Mouse (Mus musculus) erythroblast, embryonic 14.5 days (primary cell): ENCODE data around the gene Nsun5. TPM values are rescaled to one million over a fixed set of nuclear protein-coding genes. Genes with fewer than 3 reads are reported as not detected.

Source experiments
- H3K27me3 ChIP-seq: 2 replicates; pipeline ENCODE4 v1.6.1; 2012; ENCODE audit warnings: inconsistent platforms; ENCODE audit not compliant: control insufficient read depth
- H3K36me3 ChIP-seq: 2 replicates; pipeline ENCODE4 v1.6.1; 2012; ENCODE audit warnings: mild to moderate bottlenecking, inconsistent platforms; ENCODE audit not compliant: control insufficient read depth
- H3K4me1 ChIP-seq: 2 replicates; pipeline ENCODE4 v1.6.1; 2012; ENCODE audit warnings: inconsistent platforms; ENCODE audit not compliant: control insufficient read depth
- H3K4me3 ChIP-seq: replicated peaks from 2 replicates; pipeline ENCODE3; 2012; ENCODE audit warnings: moderate library complexity, mild to moderate bottlenecking, inconsistent platforms
- H3K9me3 ChIP-seq: 2 replicates; pipeline ENCODE4 v1.6.1; 2012; ENCODE audit warnings: low read length, inconsistent platforms, mixed read lengths; ENCODE audit not compliant: control insufficient read depth
- GATA1 ChIP-seq: IDR thresholded peaks from 2 replicates; pipeline ENCODE4 v1.6.1; 2012; ENCODE audit warnings: low read length, inconsistent platforms, mixed read lengths
- TAL1 ChIP-seq: IDR thresholded peaks from 3 replicates; pipeline ENCODE4 v1.6.1; 2012; ENCODE audit warnings: low read length, inconsistent platforms, mixed read lengths
- polyA plus RNA-seq: library from polyadenylated mRNA; stranded (reverse); fragments of >175 nt; gene quantifications from 2 replicates; pipeline ENCODE4 v1.2.3, GENCODE M21; 2012

The Nsun5 gene
- polyA plus RNA-seq, 1 experiment, result 0.55 TPM

DNA sequence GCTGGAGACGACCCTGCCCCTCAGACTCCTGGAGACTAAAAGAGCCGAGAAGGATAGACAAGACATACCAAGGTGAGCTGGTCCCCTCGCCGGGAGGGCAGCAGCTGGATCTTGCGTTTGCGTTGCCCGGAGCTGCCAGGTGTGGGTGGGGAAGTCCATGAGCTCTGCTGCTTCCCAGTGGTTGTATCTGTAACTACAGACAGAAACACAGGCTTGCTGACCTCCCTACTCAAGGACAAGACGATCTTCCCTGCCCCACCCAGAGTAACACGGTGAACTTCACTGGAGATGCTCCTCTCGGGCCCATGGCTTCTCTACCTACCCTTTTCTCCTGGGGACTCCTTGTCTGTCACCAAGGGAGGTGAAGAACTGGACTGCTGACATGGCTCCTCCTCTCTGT, 14.0 kb downstream of the Nsun5 start:
- Histone ChIP-seq H3K9me3 (no peaks in the 10 kb centered on the region), H3K4me1 (no peaks in the 10 kb centered on the region), H3K36me3 (peaks cover 96% of the 10 kb centered on the region), H3K27me3 (no peaks in the 10 kb centered on the region), H3K4me3 (no peak overlapping the region)
- TF ChIP-seq GATA1 (no peak), TAL1 (no peak)

DNA sequence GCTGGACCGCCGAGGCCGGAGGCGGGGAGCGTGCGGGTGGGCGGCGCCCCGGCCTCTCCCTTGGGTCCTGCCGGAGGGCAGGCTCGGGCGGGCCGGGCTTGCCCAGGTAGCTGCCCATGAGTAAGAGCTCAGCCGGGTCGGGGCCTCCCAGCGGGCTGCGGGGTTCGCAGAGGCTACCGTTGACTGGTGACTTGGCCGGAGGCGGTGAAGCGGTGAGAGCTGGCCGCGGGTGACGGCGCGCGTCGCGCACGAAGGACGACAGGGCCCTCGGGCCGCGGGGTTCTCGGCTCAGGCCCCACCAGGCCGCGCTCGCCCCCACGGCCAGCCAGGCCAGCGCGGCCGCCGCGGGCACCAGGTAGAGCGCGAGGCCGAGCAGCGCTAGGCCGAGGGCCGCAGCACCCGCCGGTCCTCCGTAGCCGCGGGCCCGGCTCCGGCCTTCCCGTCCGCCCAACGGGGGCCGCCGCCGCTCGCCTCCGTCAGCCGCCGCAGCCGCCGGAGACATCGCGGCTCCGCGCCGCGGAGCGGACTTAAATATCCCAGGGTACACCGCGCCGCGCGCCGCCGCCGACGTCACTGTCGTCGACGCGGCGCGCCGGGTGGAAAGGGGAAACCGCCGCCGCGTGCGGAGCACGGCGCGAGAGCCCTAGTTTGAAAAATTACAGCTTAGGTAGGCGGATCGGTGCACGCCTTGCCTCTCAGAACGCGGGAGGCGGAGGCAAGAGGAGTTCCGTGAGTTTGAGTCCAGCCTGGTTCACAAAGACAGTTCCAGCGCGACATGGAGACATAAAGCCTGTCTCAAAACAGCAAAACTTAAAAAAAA, 24.5 kb downstream of the Nsun5 start, which contains the start of gene Pom121:
Pom121 (minus strand) TSS at position 543 of the 820 bp plus-strand sequence.
- Histone ChIP-seq H3K4me1 (peaks cover 38% of the 10 kb centered on the region), H3K36me3 (peaks cover 31% of the 10 kb centered on the region), H3K4me3 (peak within 1 kb of the TSS; percentile 96), H3K27me3 (no peaks in the 10 kb centered on the region), H3K9me3 (no peaks in the 10 kb centered on the region)
- no peak for TF ChIP-seq TAL1
- TF ChIP-seq GATA1, result no peak

DNA sequence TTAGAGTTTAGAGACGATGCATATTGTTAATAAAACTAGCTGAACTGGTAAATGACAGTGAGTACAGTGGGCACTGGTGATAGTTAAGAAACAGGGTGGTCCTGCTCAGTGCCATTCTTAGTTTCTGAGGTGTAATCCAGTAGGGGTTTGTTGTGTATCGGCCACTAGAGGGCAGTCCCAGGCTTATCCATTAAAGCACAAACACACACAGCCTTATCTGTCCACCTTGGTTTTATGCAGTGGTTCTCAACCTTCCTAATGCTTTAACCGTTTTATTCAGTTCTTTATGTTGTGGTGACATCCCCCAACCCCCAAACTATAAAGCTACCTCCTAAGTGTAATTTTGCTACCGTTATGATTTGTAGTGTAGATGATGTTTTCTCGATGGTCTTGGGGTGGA, 26.1 kb downstream of the Nsun5 start:
- Histone ChIP-seq H3K4me1 (peaks cover 38% of the 10 kb centered on the region), H3K9me3 (no peaks in the 10 kb centered on the region), H3K27me3 (no peaks in the 10 kb centered on the region), H3K36me3 (peaks cover 15% of the 10 kb centered on the region), H3K4me3 (no peak overlapping the region)
- peak; percentile 44; the same call in 1 of the 2 replicates for TF ChIP-seq GATA1
- no peak for TF ChIP-seq TAL1

DNA sequence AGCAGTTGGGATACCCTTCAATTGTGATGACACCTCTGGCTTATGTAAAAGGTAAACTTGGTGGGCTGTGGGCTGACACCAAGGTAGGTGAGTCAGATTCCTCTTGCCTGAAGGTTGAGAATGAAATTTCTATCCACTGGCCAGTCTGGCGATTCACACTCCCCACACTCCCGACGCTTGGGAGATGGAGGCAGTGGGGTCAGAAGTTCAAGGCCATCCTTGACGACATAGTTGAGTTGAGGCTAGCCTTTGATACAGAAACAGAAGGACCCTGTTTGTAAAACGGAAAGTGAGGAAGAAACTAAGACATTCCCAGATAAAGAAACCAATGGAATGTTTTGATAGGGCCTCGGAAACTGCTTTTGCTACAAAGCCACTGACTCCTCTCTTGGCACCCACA, 29.6 kb downstream of the Nsun5 start:
- no peak overlapping the region for H3K4me3 ChIP-seq
- no peaks in the 10 kb centered on the region for H3K36me3 ChIP-seq
- H3K27me3 ChIP-seq, result no peaks in the 10 kb centered on the region
- H3K9me3 ChIP-seq, result no peaks in the 10 kb centered on the region
- peaks cover 17% of the 10 kb centered on the region for H3K4me1 ChIP-seq
- no peak for TF ChIP-seq TAL1
- no peak for TF ChIP-seq GATA1

DNA sequence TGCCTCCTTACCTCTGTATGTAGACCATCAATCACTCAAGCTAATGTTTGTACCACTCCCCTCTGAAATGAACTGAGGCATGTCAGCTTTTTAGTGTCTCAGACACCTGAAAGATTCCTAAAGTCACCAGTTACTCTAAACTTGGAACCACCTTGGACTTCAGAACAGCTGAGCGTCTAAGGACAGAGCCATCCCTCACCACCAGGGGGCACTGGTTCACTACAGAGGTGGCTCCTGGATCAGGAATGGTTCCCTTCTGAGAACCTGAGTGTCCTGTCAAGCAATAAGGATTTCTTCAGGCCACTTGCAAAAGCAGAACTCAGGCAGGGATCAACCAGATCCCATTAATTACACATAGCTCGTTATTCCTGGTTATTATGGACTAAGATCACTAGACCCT, 30.5 kb downstream of the Nsun5 start:
- TF ChIP-seq GATA1 (no peak), TAL1 (no peak)
- Histone ChIP-seq H3K36me3 (no peaks in the 10 kb centered on the region), H3K4me3 (no peak overlapping the region), H3K4me1 (peaks cover 8% of the 10 kb centered on the region), H3K9me3 (no peaks in the 10 kb centered on the region), H3K27me3 (no peaks in the 10 kb centered on the region)

DNA sequence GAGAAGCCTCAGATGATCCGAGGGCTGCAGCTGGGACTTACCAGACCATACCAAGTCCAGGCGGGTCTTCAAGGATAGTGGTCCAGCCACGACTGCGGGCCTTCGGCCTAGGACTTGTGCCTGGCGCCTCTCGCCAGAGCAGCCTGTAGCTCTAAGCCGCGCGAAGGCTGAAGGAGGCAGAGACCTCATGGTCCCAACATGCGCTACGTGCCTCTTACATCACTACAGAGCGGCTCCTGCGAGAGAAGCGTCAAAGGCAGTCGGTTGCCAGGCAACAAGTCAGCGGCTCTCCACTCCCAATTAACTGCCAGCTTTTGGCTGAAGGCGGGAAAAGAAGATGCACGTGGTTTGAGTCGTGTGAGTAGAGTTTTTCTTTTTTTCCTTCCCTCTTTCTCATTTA, 34.9 kb downstream of the Nsun5 start:
- Histone ChIP-seq H3K36me3 (no peaks in the 10 kb centered on the region), H3K4me1 (no peaks in the 10 kb centered on the region), H3K27me3 (no peaks in the 10 kb centered on the region), H3K9me3 (no peaks in the 10 kb centered on the region), H3K4me3 (no peak overlapping the region)
- no peak for TF ChIP-seq GATA1
- TF ChIP-seq TAL1, result no peak

DNA sequence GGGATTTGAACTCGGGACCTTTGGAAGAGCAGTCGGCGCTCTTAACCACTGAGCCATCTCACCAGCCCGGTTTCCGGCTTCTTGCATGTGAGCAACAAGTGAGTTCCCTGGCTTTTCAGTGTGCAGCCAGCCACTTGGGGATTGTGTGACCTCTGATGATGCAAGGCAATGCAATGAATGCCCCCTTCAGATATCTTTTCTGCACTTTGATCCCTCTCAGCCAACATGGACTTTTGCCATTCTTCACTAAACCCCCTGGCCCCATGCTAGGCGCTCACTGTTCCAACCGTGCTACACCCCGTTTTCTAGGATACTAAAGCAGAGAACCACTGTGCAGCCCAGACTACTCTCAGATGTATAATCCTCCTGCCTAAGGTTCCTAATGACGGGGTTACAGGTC, 35.7 kb downstream of the Nsun5 start:
- Histone ChIP-seq H3K36me3 (no peaks in the 10 kb centered on the region), H3K4me3 (no peak overlapping the region), H3K9me3 (no peaks in the 10 kb centered on the region), H3K27me3 (no peaks in the 10 kb centered on the region), H3K4me1 (no peaks in the 10 kb centered on the region)
- no peak for TF ChIP-seq TAL1
- TF ChIP-seq GATA1, result no peak

DNA sequence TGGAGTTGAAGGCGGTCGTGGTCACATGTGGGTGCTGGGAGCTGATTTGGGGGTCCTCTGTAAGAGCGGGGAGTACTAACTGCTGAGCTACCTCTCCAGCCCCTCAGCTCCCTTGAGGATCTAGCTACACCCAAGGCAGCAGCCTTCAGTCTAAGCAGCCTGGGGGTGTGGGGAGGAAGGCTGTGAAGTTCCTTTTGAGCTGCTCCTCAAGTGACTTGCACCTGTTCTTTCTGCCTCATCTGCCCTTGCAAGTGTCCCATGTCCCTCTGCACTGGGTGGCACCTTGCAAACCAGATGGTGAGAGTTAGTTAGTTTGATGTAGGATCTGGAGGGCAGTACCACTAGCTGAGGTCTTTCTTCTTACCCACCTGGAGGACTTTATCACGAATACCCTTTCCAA, 38.4 kb downstream of the Nsun5 start:
- H3K36me3 ChIP-seq, result no peaks in the 10 kb centered on the region
- H3K4me1 ChIP-seq, result no peaks in the 10 kb centered on the region
- TF ChIP-seq TAL1, result no peak
- H3K9me3 ChIP-seq, result no peaks in the 10 kb centered on the region
- no peak overlapping the region for H3K4me3 ChIP-seq
- H3K27me3 ChIP-seq, result no peaks in the 10 kb centered on the region

DNA sequence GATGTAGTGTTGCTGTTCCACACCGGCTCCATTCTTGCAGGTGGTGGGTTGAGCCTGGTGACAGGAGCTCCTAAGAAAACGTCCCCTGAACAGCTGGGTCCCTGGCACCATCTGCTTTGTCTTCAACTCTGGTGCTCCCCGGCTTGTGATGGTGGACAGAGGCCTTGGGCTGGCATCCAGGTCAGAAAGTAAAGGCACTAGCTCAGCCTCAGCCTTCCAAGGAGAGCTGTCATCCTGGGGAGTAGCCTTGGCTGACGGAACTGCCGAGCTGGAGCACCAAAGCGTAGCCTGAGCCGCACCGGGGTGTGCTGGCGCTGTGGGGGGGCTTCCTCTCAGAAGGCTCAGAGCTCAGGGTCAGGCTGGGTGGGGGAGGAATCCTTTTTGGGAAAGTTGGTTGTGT, 40.5 kb downstream of the Nsun5 start:
- TF ChIP-seq GATA1, result no peak
- TF ChIP-seq TAL1, result no peak
- Histone ChIP-seq H3K36me3 (no peaks in the 10 kb centered on the region), H3K4me3 (no peak overlapping the region), H3K27me3 (no peaks in the 10 kb centered on the region), H3K4me1 (no peaks in the 10 kb centered on the region), H3K9me3 (no peaks in the 10 kb centered on the region)

Other genes starting within 250 kb of the Nsun5 start
- 0.58 and 0.84 TPM in 2 replicates for gene Tbl2, start 220.3 kb upstream of the Nsun5 start, polyA plus RNA-seq
- 9.0 and 9.3 TPM in 2 replicates for gene Bcl7b, start 201.7 kb upstream of the Nsun5 start, polyA plus RNA-seq
- 2.5 and 2.8 TPM in 2 replicates for gene Baz1b, start 182.7 kb upstream of the Nsun5 start, polyA plus RNA-seq
- 0.01 TPM in 1 of 2 replicates, not detected in the other for gene Fzd9, start 118.7 kb upstream of the Nsun5 start, polyA plus RNA-seq
- gene Fkbp6, start 19.9 kb upstream of the Nsun5 start, polyA plus RNA-seq, result not detected in 2 replicates
- gene Trim50, start 16.7 kb upstream of the Nsun5 start, polyA plus RNA-seq, result not detected in 2 replicates
- 6.3 and 6.6 TPM in 2 replicates for gene Pom121, start 24.6 kb downstream of the Nsun5 start, polyA plus RNA-seq
- 0.07 TPM in 1 of 2 replicates, not detected in the other for gene Hip1, start 175.2 kb downstream of the Nsun5 start, polyA plus RNA-seq
- gene Ccl26, start 193.6 kb downstream of the Nsun5 start, polyA plus RNA-seq, result not detected in 2 replicates
- 0.03 TPM in 1 of 2 replicates, not detected in the other for gene Ccl24, start 203.1 kb downstream of the Nsun5 start, polyA plus RNA-seq